22 mouse cellular contexts compared by ENCODE assay signal in genomic region chr17:4636796-4637353, GRCm38 (mm10).
DNase-seq lines count a peak whose midpoint lies in the region; ATAC-seq lines count a peak whose summit lies in the region.
"Had no signal": no experiment of that assay in that cellular context is flagged by ENCODE, and none has a peak within 500 bp of the region (broad histone marks: within the 10 kb centered on the region; RNA-seq: fewer than 3 reads in every experiment).

No protein-coding gene starts in this region.

- ATAC-seq in forebrain, embryonic 13.5 days = no peak
- no peak for ATAC-seq in forebrain, embryonic 12.5 days (ENCODE audit: low FRiP score)
- ATAC-seq in heart, embryonic 16.5 days (replicated peaks; ENCODE audit: extremely low read depth, insufficient read depth, low FRiP score) = no peak
- peak; percentile 42; the same call in 1 of the 2 replicates for ATAC-seq in midbrain, embryonic 16.5 days
- ATAC-seq in hindbrain, embryonic 11.5 days (ENCODE audit: low FRiP score) = no peak
- ATAC-seq: forebrain, postnatal 0 days; intestine, embryonic 16.5 days had no signal

- 0 out of 2 replicates have a peak overlapping the region, but pooled peaks have one; percentile 14 for H3K27ac ChIP-seq in forebrain, embryonic 13.5 days
- H3K27ac ChIP-seq in forebrain, embryonic 12.5 days = no peak overlapping the region
- H3K27ac ChIP-seq in heart, embryonic 16.5 days (ENCODE audit: low read length) = no peak overlapping the region
- H3K27ac ChIP-seq in midbrain, embryonic 16.5 days (ENCODE audit: low read length) = 0 out of 2 replicates have a peak overlapping the region, but pooled peaks have one; percentile 22
- H3K27ac ChIP-seq in hindbrain, embryonic 11.5 days (ENCODE audit: low read depth, low read length) = no peak overlapping the region
- H3K27ac ChIP-seq: hindbrain, embryonic 15.5 days; left cerebral cortex, adult 2 months; stomach, postnatal 0 days had no signal

- no peaks in the 10 kb centered on the region for H3K9me3 ChIP-seq in forebrain, embryonic 13.5 days (replicated peaks)
- no peaks in the 10 kb centered on the region for H3K9me3 ChIP-seq in forebrain, embryonic 12.5 days
- H3K9me3 ChIP-seq in heart, embryonic 16.5 days (replicated peaks; ENCODE audit: control insufficient read depth, low read length) = no peaks in the 10 kb centered on the region
- no peaks in the 10 kb centered on the region for H3K9me3 ChIP-seq in midbrain, embryonic 16.5 days (replicated peaks; ENCODE audit: control insufficient read depth, low read length, poor library complexity, severe bottlenecking)
- no peaks in the 10 kb centered on the region for H3K9me3 ChIP-seq in hindbrain, embryonic 11.5 days (ENCODE audit: control insufficient read depth, low read length)
- H3K9me3 ChIP-seq: G1E; hindbrain, embryonic 15.5 days had no signal

- no peak overlapping the region for H3K4me2 ChIP-seq in forebrain, embryonic 13.5 days
- no peak overlapping the region for H3K4me2 ChIP-seq in forebrain, embryonic 12.5 days
- 0 out of 2 replicates have a peak overlapping the region, but pooled peaks have one; percentile 5 for H3K4me2 ChIP-seq in heart, embryonic 16.5 days (ENCODE audit: low read depth, low read length)
- no peak overlapping the region for H3K4me2 ChIP-seq in midbrain, embryonic 16.5 days (ENCODE audit: low read length)
- no peak overlapping the region for H3K4me2 ChIP-seq in hindbrain, embryonic 11.5 days (replicated peaks; ENCODE audit: low read depth, low read length)
- H3K4me2 ChIP-seq: hindbrain, embryonic 15.5 days; liver, embryonic 11.5 days had no signal

- no peaks in the 10 kb centered on the region for H3K36me3 ChIP-seq in forebrain, embryonic 13.5 days (ENCODE audit: poor library complexity, severe bottlenecking)
- H3K36me3 ChIP-seq in forebrain, embryonic 12.5 days (replicated peaks) = no peaks in the 10 kb centered on the region
- no peaks in the 10 kb centered on the region for H3K36me3 ChIP-seq in heart, embryonic 16.5 days (ENCODE audit: control insufficient read depth, insufficient read depth)
- H3K36me3 ChIP-seq in midbrain, embryonic 16.5 days (ENCODE audit: control insufficient read depth, insufficient read depth, low read length) = no peaks in the 10 kb centered on the region
- H3K36me3 ChIP-seq in hindbrain, embryonic 11.5 days (ENCODE audit: control insufficient read depth, insufficient read depth, low read length) = no peaks in the 10 kb centered on the region
- H3K36me3 ChIP-seq: G1E; hindbrain, embryonic 15.5 days had no signal

- H3K4me1 ChIP-seq in forebrain, embryonic 13.5 days = peaks cover 6% of the 10 kb centered on the region; the same call in 1 of the 2 replicates
- H3K4me1 ChIP-seq in forebrain, embryonic 12.5 days = peaks cover 6% of the 10 kb centered on the region
- peaks cover 5% of the 10 kb centered on the region; the same call in 1 of the 2 replicates for H3K4me1 ChIP-seq in heart, embryonic 16.5 days (ENCODE audit: control insufficient read depth, insufficient read depth, low read length)
- peaks cover 3% of the 10 kb centered on the region; the same call in 1 of the 2 replicates for H3K4me1 ChIP-seq in midbrain, embryonic 16.5 days (ENCODE audit: control insufficient read depth, insufficient read depth, low read length)
- no peaks in the 10 kb centered on the region for H3K4me1 ChIP-seq in hindbrain, embryonic 11.5 days (replicated peaks; ENCODE audit: control insufficient read depth, insufficient read depth, low read length)
- H3K4me1 ChIP-seq: hindbrain, embryonic 15.5 days had no signal

- H3K27me3 ChIP-seq in forebrain, embryonic 13.5 days = no peaks in the 10 kb centered on the region
- no peaks in the 10 kb centered on the region for H3K27me3 ChIP-seq in forebrain, embryonic 12.5 days
- H3K27me3 ChIP-seq in heart, embryonic 16.5 days (ENCODE audit: control insufficient read depth, insufficient read depth, low read length) = no peaks in the 10 kb centered on the region
- H3K27me3 ChIP-seq in midbrain, embryonic 16.5 days (ENCODE audit: control insufficient read depth, insufficient read depth, low read depth, low read length) = no peaks in the 10 kb centered on the region
- no peaks in the 10 kb centered on the region for H3K27me3 ChIP-seq in hindbrain, embryonic 11.5 days (ENCODE audit: control insufficient read depth, insufficient read depth, low read length)
- H3K27me3 ChIP-seq: hindbrain, embryonic 15.5 days had no signal

- H3K9ac ChIP-seq in forebrain, embryonic 13.5 days = no peak overlapping the region
- H3K9ac ChIP-seq in forebrain, embryonic 12.5 days = no peak overlapping the region
- H3K9ac ChIP-seq in heart, embryonic 16.5 days (ENCODE audit: low read length) = no peak overlapping the region
- H3K9ac ChIP-seq in midbrain, embryonic 16.5 days (ENCODE audit: low read depth, low read length) = 0 out of 2 replicates have a peak overlapping the region, but pooled peaks have one; percentile 30
- no peak overlapping the region for H3K9ac ChIP-seq in hindbrain, embryonic 11.5 days (ENCODE audit: low read depth, low read length)
- H3K9ac ChIP-seq: forebrain, postnatal 0 days; hindbrain, embryonic 15.5 days had no signal

- no peak for DNase-seq in heart, postnatal 4 days
- DNase-seq in ovary, postnatal 36 days (ENCODE audit: low spot score) = peak; percentile 8
- DNase-seq in ovary, adult 18-20 months (ENCODE audit: low spot score) = no peak
- no peak for DNase-seq in hindbrain, embryonic 11.5 days (ENCODE audit: low spot score)
- DNase-seq: cerebellum, adult 18-20 months; forebrain, postnatal 0 days; kidney, postnatal 4 days; layer of hippocampus, adult 9-11 months; left cerebral cortex, postnatal 4 days; lung, adult 18-20 months; lung, postnatal 36 days had no signal

- WGBS in forebrain, embryonic 13.5 days = 23% methylated on average over 5 of the region's 5 CpGs
- WGBS in forebrain, embryonic 12.5 days = 32% methylated on average over 5 of the region's 5 CpGs
- 27% methylated on average over 5 of the region's 5 CpGs for WGBS in heart, embryonic 16.5 days
- 13% methylated on average over 5 of the region's 5 CpGs for WGBS in midbrain, embryonic 16.5 days
- WGBS in hindbrain, embryonic 11.5 days = 33% methylated on average over 5 of the region's 5 CpGs

- no peak overlapping the region for H3K4me3 ChIP-seq in forebrain, embryonic 13.5 days
- no peak overlapping the region for H3K4me3 ChIP-seq in forebrain, embryonic 12.5 days (replicated peaks)
- H3K4me3 ChIP-seq in heart, embryonic 16.5 days (ENCODE audit: low read length) = no peak overlapping the region
- no peak overlapping the region for H3K4me3 ChIP-seq in midbrain, embryonic 16.5 days (ENCODE audit: low read depth, low read length)
- H3K4me3 ChIP-seq in hindbrain, embryonic 11.5 days (ENCODE audit: low read depth, low read length) = no peak overlapping the region
- H3K4me3 ChIP-seq: hindbrain, embryonic 15.5 days; left cerebral cortex, adult 2 months; myocyte had no signal

Comparison
In these comparisons a context has a peak if more than half of its experiments do, and no peak if none do; other contexts are left out.
1. H3K27ac ChIP-seq: peak in forebrain, embryonic 13.5 days (single experiment) and midbrain, embryonic 16.5 days (single experiment); none in forebrain, embryonic 12.5 days (single experiment), heart, embryonic 16.5 days (single experiment) and hindbrain, embryonic 11.5 days (single experiment).